Mouse (Mus musculus) heart, adult 2 months (tissue): Measurements from ENCODE around the gene Adgrg3.

Source experiments
- CTCF ChIP-seq: fragments of 200-600 bp; IDR thresholded peaks from 2 replicates; pipeline ENCODE4 v1.8.1; 2022; ENCODE audit warnings: antibody characterized with exemption, mild to moderate bottlenecking, moderate library complexity
- EP300 ChIP-seq: fragments of 200-500 bp; IDR thresholded peaks from 2 replicates; pipeline ENCODE4 v1.6.1; 2011; ENCODE audit warnings: low read depth, low read length, control low read depth; ENCODE audit not compliant: insufficient read depth
- POLR2A ChIP-seq: fragments of 200-500 bp; IDR thresholded peaks from 2 replicates; pipeline ENCODE4 v1.6.1; 2011; ENCODE audit warnings: mild to moderate bottlenecking, low read depth, low read length, control low read depth; ENCODE audit not compliant: insufficient read depth

- no peak for TF ChIP-seq CTCF
- no peak for TF ChIP-seq POLR2A
- TF ChIP-seq EP300 = no peak
Measured at GRCm38 (mm10) chr8:95075504-95075903, 58.0 kb downstream of the Adgrg3 start.
